Mouse (Mus musculus) ES-E14 (cell line): ENCODE measurements around the gene Hoxb4.

Experiments used
- CHD2 ChIP-seq: IDR thresholded peaks from 2 replicates; pipeline ENCODE4 v1.6.1; 2014; ENCODE audit warnings: mild to moderate bottlenecking, low read depth, low read length, inconsistent platforms
- HCFC1 ChIP-seq: IDR thresholded peaks from 2 replicates; pipeline ENCODE4 v1.6.1; 2012; ENCODE audit warnings: low read length, inconsistent platforms, borderline replicate concordance; ENCODE audit not compliant: insufficient read depth
- ZC3H11A ChIP-seq: IDR thresholded peaks from 2 replicates; pipeline ENCODE4 v1.6.1; 2012; ENCODE audit warnings: low read depth, mild to moderate bottlenecking, inconsistent platforms, low read length, borderline replicate concordance
- ZNF384 ChIP-seq: IDR thresholded peaks from 2 replicates; pipeline ENCODE4 v1.6.1; 2012; ENCODE audit warnings: low read depth, low read length, inconsistent platforms

- TF ChIP-seq ZNF384 = no peak
- TF ChIP-seq ZC3H11A = no peak
- TF ChIP-seq HCFC1 = no peak
- no peak for TF ChIP-seq CHD2
These were observed 19.0 kb downstream of the Hoxb4 start for GRCm38 (mm10) chr11:96337026-96337425.
